Mouse (Mus musculus) heart, postnatal 25 days (tissue): ENCODE measurements at regions not wholly inside any gene's neighbourhood (a gene's known extent, or its start where the extent isn't known, plus 50 kb on each side); places are given as distances from the start of the nearest gene placed in this dataset.

Experiments used
- DNase-seq: peaks from one replicate; pipeline ENCODE4 v3.0.0; 2022; ENCODE audit warnings: low spot score
- intact Hi-C: fragments of 180-260 bp; cut with DNase I; formaldehyde crosslinking; loops from one replicate; pipeline ENCODE4 v1.15.1; 2025

- intact Hi-C loops: no loop called here
- DNase-seq: no peak
Measured at GRCm38 (mm10) chr15:96115196-96115595, 172.1 kb upstream of the Arid2 start.

DNA sequence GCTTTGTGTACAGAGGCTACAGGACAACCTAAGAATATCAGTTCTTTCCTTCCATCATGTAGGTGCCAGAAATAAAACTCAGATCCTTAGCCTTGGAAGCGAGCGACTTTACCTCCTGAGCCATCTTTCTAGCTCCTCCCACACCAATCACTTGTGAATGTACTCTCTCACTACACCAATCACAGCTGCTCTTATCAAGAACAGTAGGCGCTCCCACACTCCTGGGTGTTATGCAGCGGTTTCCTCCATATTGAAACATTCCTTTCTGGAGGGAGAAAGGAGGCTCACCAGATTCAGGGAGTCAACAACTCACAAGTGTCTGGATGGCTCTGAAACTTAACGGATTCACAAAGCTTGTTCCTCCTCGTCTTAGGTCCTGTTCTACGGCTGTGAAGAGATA, 168.1 kb upstream of the Arid2 start:
- no peak for DNase-seq
- intact Hi-C loops: no loop called here

DNA sequence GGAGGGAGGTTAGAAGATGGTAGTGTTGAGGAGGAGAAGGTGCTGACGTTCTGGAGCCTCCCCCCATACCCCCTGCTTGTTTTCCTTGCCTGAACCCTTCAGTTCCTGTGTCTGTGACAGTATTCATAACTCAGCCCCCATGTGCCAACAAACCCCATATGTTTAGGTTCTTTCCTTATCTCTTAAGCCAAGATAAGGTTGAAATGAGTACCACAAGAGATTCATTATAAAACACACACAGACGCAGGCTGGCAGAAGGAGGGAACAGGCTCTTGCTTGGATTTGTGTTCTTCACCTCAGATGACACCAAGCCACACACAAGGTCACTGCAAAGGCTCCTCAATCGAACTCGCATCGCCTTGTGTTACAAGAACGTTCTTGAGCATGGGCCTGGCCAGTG, 162.9 kb upstream of the Arid2 start:
- intact Hi-C loops: no loop called here
- no peak for DNase-seq

DNA sequence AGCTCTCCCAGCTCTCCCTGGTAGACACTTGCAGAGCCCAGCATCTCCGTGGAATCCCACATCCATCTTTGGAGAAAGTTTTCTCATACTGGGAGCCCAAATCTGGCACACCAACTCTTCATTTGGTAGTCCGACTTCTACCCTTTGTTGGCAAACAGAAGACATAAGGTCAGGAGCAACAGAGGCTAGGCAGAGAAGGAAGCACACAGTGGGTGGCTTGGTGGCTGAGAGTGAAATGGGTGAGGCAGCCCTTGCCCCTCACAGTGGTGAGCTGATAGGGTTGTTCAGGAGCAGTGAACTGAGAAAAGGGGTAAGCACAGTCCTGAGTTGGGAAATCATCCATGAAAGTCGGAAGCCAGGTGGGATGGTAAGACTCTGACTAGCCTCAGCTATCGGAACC, 157.6 kb upstream of the Arid2 start:
- intact Hi-C loops: no loop called here
- no peak for DNase-seq

- no peak for DNase-seq
- intact Hi-C loops: no loop called here
Measured at GRCm38 (mm10) chr15:96130531-96130930, 156.8 kb upstream of the Arid2 start.

DNA sequence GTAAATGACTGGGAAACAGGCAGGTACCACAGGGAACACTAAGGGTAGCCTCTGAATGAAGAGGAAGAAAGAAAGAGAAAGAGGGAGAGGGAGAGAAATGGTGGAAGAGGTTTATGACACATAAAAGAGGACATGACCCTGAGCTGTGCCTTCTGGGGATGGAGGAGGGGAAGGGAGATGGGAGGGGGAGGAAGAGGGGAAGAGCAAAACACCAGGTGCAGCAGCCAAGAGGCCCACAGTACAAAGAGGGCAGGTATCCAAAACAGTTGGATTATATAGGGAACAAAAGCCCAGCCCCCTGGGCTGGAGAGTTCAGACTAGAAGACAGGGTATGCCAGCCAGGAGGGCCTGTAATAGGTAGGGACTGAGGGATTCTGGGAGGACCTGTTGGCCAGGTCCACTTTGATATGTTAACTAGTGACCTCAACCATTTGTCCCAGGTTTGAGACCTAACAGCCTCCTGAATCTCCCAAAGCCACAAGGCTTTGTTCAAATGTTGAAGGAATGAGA, 155.7 kb upstream of the Arid2 start:
- intact Hi-C loops: no loop called here

DNA sequence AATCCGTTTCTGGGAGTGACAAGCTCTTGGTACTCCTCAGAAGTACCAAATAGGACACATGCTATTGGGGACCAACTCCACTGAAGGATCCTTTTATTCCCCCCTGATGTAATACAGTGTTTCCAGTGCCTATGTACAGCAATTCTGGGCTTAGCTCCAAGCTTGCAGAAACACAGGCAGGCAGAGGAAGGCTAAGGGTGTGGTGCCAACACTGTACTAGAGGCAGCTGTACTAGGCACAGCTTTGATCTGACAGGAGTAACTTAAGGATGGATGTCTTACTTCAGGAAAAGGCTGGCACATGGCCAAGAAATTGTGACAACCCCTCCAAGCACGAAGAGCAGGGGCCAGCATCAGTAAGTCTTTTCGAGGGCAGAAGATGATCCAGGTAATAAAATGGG, 154.7 kb upstream of the Arid2 start:
- DNase-seq: no peak
- intact Hi-C loops: no loop called here

More for the DNA sequence above, 155.7 kb upstream of the Arid2 start:
- DNase-seq: no peak

GRCm38 (mm10) chr15:96135250-96135731, 152.0 kb upstream of the Arid2 start:
- intact Hi-C loops: no loop called here
- DNase-seq: no peak

GRCm38 (mm10) chr15:96135816-96136215, 151.5 kb upstream of the Arid2 start:
- intact Hi-C loops: no loop called here
- no peak for DNase-seq

- intact Hi-C loops: no loop called here
- no peak for DNase-seq
Measured at GRCm38 (mm10) chr15:96137534-96137933, 149.8 kb upstream of the Arid2 start.

DNA sequence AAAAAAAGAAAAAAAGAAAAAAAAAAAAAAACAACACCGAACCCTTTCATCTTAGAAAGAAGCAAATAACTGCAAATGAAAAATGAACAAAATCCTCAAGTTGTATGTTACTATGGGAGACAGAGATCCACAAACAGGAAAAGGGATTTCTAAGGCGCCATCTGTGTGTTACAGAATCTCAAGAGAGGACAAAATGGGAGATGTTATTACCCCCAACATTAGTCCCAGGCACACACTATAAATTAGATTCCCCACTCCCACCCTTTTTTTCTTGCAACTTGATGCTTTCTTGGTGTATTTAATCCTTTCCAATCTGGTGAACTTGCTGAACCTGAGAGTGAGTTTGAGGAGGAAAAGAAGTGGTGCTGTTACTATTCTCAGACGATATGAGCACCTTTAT, 149.4 kb upstream of the Arid2 start:
- DNase-seq: no peak
- intact Hi-C loops: no loop called here

- no peak for DNase-seq
- intact Hi-C loops: no loop called here
Measured at GRCm38 (mm10) chr15:96153489-96153888, 133.8 kb upstream of the Arid2 start.

DNA sequence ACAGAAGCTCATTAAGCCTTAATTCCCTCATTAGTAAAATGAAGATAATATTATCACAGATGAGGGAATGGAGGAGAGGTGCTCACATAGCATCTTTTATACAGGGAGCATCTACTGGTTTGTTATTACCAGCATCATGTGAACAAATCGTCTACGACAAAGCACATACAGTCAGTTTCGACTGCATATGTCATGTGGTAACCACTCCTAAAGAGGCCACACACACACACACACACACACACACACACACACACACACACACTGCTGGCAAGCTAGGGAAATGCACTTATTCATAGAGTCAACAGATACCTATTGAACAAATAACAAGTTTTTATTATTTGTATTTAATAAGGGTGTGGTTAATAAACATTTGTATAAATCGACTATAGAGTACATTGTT, 129.0 kb upstream of the Arid2 start:
- intact Hi-C loops: no loop called here
- no peak for DNase-seq

DNA sequence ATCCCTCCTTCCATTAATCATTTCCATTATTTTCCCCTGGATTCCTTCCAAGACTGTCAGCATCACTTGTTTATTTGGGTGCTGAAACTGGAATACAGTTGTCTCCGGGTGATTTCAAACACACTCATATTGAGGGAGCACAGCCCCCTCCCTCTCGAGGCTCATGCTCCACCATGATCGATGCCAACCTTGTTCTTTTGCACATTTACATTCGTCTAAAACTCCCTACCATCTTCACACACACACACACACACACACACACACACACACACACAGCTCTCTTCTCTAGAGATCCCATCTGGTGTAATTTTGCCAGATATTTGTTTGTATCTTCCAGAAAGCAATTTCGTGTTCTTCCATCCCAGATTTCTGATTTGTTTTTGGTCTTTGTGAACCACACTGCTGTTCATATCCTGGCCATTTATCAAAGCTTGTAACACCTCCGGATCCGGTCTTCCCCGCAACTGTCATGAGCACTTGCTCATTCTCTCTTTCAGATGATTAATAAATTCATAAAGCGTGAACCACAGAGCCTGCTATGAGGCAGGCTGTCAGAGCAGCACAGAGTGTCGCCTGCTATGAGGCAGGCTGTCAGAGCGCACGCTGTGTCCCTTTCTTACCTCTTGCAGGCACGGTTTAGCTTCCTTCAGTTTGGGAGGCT, 122.4 kb upstream of the Arid2 start:
- intact Hi-C loops: no loop called here
- no peak for DNase-seq

- DNase-seq: no peak
- intact Hi-C loops: no loop called here
Measured at GRCm38 (mm10) chr15:96167256-96167655, 120.1 kb upstream of the Arid2 start.

DNA sequence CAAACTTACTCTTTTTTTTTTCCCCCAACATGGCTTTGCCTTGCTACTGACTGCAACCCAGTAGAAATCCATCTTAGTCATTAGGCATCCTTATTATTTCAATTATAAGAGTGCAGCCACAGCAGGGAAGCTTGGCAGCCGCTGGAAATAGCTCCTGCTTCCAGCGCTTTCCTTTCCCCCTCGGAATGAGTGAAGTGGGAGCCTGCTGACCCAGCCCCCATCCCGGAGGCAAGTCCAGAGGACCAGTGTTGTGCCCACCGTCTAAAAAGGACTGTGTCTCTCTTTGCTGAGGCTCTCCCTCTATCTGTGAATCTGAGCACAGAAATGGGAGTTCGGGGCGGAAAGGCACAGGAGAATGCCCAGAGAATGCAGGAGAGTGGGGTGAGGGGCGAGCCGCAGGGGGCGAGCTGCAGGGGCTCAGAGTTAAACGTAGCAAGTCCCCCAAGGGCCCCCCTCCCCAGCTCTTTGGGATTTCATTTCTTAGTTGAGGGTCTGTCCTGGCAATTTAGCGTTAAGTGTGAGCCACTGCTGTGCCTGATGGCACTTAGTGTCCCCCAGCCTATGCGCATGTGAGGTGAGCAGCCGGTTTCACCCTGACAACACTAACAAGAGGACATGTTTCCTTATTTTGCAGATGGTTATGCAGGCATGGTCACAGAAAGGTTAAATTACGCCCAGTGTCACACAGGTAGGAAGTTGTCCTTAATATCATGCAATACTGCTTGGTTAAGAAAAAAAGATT, 117.4 kb upstream of the Arid2 start:
- DNase-seq: no peak
- intact Hi-C loops: no loop called here

- intact Hi-C loops: no loop called here
- no peak for DNase-seq
Measured at GRCm38 (mm10) chr15:96170986-96171769, 116.1 kb upstream of the Arid2 start.

DNA sequence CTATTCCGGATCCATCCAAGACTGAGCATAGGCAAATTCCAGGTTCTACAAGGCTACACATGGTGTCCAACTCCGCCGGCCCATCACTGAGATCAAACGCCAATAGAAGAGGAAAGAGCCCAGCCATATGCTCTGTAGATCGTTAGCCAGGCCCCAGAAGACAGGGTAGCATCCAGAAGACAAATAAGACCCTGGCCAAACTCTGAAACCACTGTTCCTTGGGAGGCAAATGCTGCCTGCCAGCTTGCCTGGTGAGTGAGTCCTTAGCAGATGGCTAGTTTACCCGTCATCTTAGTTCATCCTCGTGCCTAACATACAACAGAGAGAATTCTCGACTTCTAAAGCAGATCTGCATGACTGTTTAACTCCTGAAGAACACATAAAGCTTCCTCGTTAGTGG, 109.4 kb upstream of the Arid2 start:
- intact Hi-C loops: no loop called here
- DNase-seq: no peak

DNA sequence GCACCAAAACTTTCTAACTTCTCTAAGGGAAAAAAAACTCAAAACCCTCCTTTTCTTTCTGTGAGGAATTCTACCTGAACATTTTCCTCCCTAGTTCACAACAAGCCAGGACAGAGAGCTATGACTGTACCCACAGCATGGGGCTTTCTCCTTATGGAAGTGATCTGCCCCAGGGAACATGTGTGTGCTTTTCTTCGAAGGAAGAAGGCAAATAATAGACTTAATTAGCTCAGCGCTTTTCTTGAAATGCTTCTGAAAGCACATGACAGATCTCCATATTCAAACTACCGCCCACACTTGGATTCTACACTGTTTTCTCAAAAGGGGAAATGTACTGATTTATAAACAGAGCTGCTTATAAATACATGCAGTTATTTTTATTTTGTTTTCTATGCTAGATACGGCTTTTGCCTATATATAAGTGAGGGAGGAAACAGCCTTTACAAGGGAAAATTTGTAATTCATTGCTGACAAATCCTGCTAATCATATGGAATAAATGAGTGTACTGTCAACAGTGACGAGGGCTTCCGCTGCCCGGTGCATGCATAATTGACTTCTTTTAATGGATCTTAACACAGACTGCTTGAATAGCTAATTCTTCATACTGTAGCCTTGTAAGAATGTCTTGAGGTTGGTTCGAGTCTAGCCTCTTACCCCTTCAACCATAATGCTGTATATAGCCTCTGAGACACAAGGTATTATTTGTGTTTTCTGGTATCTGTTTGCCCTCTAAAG, 108.8 kb upstream of the Arid2 start:
- no peak for DNase-seq
- intact Hi-C loops: no loop called here

DNA sequence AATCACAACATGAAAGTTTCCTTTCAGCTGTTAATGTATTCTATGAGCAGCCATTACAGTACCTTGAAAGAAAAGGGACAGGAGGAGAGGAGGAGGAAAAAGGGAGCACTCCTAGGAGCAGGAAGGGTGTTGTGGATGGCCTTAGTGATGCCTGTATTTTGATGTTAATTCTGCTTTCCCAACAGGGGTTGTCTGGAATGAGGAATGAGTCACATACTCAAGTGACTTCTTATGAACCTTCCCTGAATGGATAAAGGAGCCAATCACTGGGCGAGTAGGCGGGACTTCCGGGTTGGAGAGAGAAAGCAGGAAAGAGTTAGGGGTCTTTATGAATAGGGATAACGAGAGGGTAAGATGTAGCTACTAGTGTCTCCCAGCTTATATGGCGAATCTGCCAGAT, 107.8 kb upstream of the Arid2 start:
- intact Hi-C loops: no loop called here

More for the DNA sequence above, 107.8 kb upstream of the Arid2 start:
- DNase-seq: no peak
